Mouse (Mus musculus): Measurements from ENCODE around the gene Rasgef1a. TPM values are rescaled to one million over a fixed set of nuclear protein-coding genes. Genes with fewer than 3 reads are reported as not detected.

The Rasgef1a gene
- under 1 TPM; 0.13 to 0.33 TPM for total RNA-seq (2021)
- long read RNA-seq, experiment 1 = 0 reads
- long read RNA-seq, experiment 2, partial matches to known transcripts = 0 of 1 reads
- long read RNA-seq, experiment 2, other reads (novel, unspliced or antisense) = 0 of 1 reads

GRCm38 (mm10) chr6:118010756-118011615, at the start of gene Rasgef1a:
Gene Rasgef1a (plus strand): TSS chr6:118011438.
- DNase-seq = peak in 1 of 2 experiments; percentile 3

- DNase-seq = no peak
These were observed 48.0 kb upstream of the Rasgef1a start for GRCm38 (mm10) chr6:117963201-117963600.

- DNase-seq = no peak
These were observed 44.5 kb upstream of the Rasgef1a start for GRCm38 (mm10) chr6:117966729-117967128.

- no peak for DNase-seq
These were observed 24.1 kb upstream of the Rasgef1a start for GRCm38 (mm10) chr6:117987173-117987572.

GRCm38 (mm10) chr6:117989209-117989608, 22.0 kb upstream of the Rasgef1a start:
- no peak for DNase-seq

- no peak for DNase-seq
These were observed 20.6 kb upstream of the Rasgef1a start for GRCm38 (mm10) chr6:117990649-117991048.

GRCm38 (mm10) chr6:117991297-117991696, 19.9 kb upstream of the Rasgef1a start:
- no peak for DNase-seq

GRCm38 (mm10) chr6:117991928-117992327, 19.3 kb upstream of the Rasgef1a start:
- DNase-seq = no peak

- peak; percentile 20 to 33 for DNase-seq
These were observed 16.1 kb upstream of the Rasgef1a start for GRCm38 (mm10) chr6:117995168-117995567.

- DNase-seq = peak in 1 of 2 experiments; percentile 19
These were observed 10.0 kb upstream of the Rasgef1a start for GRCm38 (mm10) chr6:118001272-118001671.

GRCm38 (mm10) chr6:118007302-118007701, 3.9 kb upstream of the Rasgef1a start:
- DNase-seq = peak; percentile 28 to 43

GRCm38 (mm10) chr6:118007843-118008539, 3.2 kb upstream of the Rasgef1a start:
- no peak for DNase-seq

GRCm38 (mm10) chr6:118010256-118010655, 982 bp upstream of the Rasgef1a start:
- DNase-seq = no peak

GRCm38 (mm10) chr6:118011616-118012316, 528 bp downstream of the Rasgef1a start:
- peak in 1 of 2 experiments; percentile 30 for DNase-seq

GRCm38 (mm10) chr6:118012317-118012700, 1.1 kb downstream of the Rasgef1a start:
- no peak for DNase-seq

- no peak for DNase-seq
These were observed 2.0 kb downstream of the Rasgef1a start for GRCm38 (mm10) chr6:118012987-118013866.

GRCm38 (mm10) chr6:118014881-118015280, 3.6 kb downstream of the Rasgef1a start:
- DNase-seq = no peak

GRCm38 (mm10) chr6:118015971-118016370, 4.7 kb downstream of the Rasgef1a start:
- DNase-seq = no peak

GRCm38 (mm10) chr6:118018666-118019065, 7.4 kb downstream of the Rasgef1a start:
- no peak for DNase-seq

GRCm38 (mm10) chr6:118019569-118019968, 8.3 kb downstream of the Rasgef1a start:
- no peak for DNase-seq
